Mouse (Mus musculus): ENCODE results near the gene Lmo7. TPM values are rescaled to one million over a fixed set of nuclear protein-coding genes. Genes with fewer than 3 reads are reported as not detected.

Gene Lmo7
- polyA plus RNA-seq (2012; rRNA removed): 47.4 and 164 TPM in 2 replicates

DNA sequence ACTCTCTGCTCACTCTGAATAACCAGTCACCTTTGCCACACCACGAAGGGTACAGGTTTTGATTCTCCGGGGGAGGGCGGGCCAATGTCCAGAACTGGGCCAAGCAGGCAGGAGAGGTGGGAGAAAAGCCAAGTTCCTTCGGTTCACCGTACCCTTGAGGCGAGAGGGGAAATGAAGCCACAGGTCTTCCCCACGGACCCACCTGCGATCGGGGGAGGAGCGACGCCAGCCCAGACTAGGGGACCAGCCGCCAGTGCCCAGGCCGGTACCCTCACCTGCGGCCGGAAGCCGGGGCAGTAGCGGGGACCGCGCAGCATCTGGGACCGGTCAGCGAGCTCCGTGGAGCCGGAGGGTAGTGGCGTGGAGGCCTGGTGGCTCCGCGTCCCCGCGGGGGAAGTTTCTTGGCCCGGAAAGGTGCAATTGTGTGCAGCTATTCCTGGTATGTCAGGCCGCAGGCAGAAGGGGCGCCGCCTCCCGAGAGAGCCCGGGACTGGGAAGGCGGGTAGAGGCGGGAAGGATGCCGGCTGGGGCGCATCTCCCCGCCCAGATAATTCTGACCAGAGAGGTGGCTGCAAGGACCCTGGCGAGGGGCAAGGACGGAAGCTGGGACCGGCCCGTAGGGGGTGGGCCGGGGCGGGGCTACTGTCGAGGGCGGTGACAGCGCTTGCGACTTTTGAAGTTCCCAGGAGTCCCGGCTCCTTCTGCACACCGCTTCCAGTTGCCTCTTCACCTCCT is at the start of gene Lmo7, which contains the start of gene Gm9922:
Gene Lmo7, plus strand, starts transcription at position 721 of the 735 bp plus-strand sequence.
Gene Gm9922, minus strand, starts transcription at position 578 of the 735 bp plus-strand sequence.
- under 1% methylated on average over 51 of the region's 51 CpGs for WGBS
- H3K27me3 ChIP-seq (ENCODE audit: control insufficient read depth, insufficient read depth, low read length): peaks cover 18% of the 10 kb centered on the region
- no peaks in the 10 kb centered on the region for H3K36me3 ChIP-seq (ENCODE audit: control insufficient read depth, insufficient read depth, low read length)
- H3K4me1 ChIP-seq (ENCODE audit: control insufficient read depth, insufficient read depth, insufficient read length, low read length): peaks cover 6% of the 10 kb centered on the region; the same call in 1 of the 2 replicates
- TF ChIP-seq POLR2A (IDR thresholded peaks at IDR 0.05; ENCODE audit: low read depth, low read length) (no peak), CTCF (IDR thresholded peaks at IDR 0.05; ENCODE audit: extremely low read depth, insufficient read length, insufficient replicate concordance, low read depth, low read length) (no peak)
- no peak within 1 kb of the TSS for H3K27ac ChIP-seq (ENCODE audit: insufficient read depth, low read depth, low read length)
- H3K4me3 ChIP-seq (ENCODE audit: low read depth, low read length): peak within 1 kb of the TSS; percentile 78

DNA sequence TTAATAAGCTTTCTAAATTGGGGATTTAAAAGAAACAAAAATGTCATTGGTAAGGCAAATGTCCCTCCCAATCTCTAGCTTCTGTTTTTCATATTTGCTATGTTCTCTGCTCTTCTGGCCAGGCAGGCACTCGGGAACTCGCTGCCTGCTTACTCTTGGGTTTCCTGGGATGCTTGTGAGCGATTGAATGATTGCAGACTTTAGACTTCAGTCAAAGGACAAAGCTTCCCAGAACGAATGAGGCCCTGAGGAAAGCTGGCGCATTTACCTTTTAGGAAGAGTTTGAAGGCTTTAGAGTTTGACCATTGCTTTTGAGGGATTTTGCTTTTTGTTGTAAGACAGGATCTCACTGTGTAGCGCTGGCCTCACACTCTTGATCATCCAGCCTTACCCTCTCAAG is 42.1 kb upstream of the Lmo7 start:
- TF ChIP-seq POLR2A (IDR thresholded peaks at IDR 0.05; ENCODE audit: low read depth, low read length): no peak
- TF ChIP-seq CTCF (IDR thresholded peaks at IDR 0.05; ENCODE audit: extremely low read depth, insufficient read length, insufficient replicate concordance, low read depth, low read length): no peak
- Histone ChIP-seq H3K4me3 (ENCODE audit: low read depth, low read length) (no peak overlapping the region), H3K27ac (ENCODE audit: insufficient read depth, low read depth, low read length) (no peak overlapping the region), H3K36me3 (ENCODE audit: control insufficient read depth, insufficient read depth, low read length) (peaks cover 4% of the 10 kb centered on the region; the same call in 1 of the 2 replicates), H3K4me1 (ENCODE audit: control insufficient read depth, insufficient read depth, insufficient read length, low read length) (no peaks in the 10 kb centered on the region), H3K27me3 (ENCODE audit: control insufficient read depth, insufficient read depth, low read length) (no peaks in the 10 kb centered on the region)
- WGBS: 88% methylated on average over 6 of the region's 6 CpGs

DNA sequence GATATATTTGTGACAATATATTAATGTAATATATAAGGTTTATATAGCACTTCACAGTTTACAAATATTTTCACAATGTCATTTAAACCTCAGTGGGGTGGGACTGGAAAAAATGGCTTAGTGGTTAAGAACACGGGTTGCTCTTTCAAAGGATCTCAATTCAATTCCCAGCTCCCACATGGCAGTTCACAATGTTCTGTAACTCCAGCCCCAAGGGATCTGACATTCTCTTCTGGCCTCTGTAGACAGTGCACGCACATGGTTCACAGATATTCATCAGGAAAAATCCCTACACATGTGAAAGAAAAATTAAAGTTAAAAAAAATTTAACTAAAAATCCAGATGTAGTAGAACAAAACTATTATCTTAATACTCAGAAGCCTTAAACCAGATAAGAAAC is 41.4 kb upstream of the Lmo7 start:
- 88% methylated on average over 2 of the region's 2 CpGs for WGBS

DNA sequence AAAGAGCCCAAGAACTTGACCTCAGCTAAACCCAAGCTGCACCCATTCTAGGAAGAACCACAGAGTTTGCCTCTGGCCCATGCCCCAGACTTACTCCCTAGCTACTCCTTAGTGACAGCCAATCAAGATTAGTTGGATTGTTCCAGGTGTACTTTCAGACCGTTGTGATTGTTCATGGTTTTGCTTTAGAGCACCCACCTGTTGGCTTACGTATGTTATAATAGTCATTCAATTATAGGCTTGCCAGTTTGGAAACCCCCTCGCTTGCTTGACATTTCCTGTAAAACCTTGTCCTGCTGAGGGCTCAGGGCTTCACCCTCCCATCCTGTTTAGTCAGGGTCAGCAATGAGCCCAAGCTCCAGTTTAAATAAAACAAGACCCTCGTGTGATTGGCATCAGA is 25.3 kb upstream of the Lmo7 start:
- H3K36me3 ChIP-seq (ENCODE audit: control insufficient read depth, insufficient read depth, low read length): no peaks in the 10 kb centered on the region
- no peak overlapping the region for H3K4me3 ChIP-seq (ENCODE audit: low read depth, low read length)
- H3K4me1 ChIP-seq (ENCODE audit: control insufficient read depth, insufficient read depth, insufficient read length, low read length): no peaks in the 10 kb centered on the region
- 54% methylated on average over 4 of the region's 4 CpGs for WGBS
- TF ChIP-seq POLR2A (IDR thresholded peaks at IDR 0.05; ENCODE audit: low read depth, low read length): no peak
- TF ChIP-seq CTCF (IDR thresholded peaks at IDR 0.05; ENCODE audit: extremely low read depth, insufficient read length, insufficient replicate concordance, low read depth, low read length): no peak
- no peaks in the 10 kb centered on the region for H3K27me3 ChIP-seq (ENCODE audit: control insufficient read depth, insufficient read depth, low read length)
- no peak overlapping the region for H3K27ac ChIP-seq (ENCODE audit: insufficient read depth, low read depth, low read length)

More for the DNA sequence above, 41.4 kb upstream of the Lmo7 start:
- no peak for TF ChIP-seq CTCF (IDR thresholded peaks at IDR 0.05; ENCODE audit: extremely low read depth, insufficient read length, insufficient replicate concordance, low read depth, low read length)
- no peak for TF ChIP-seq POLR2A (IDR thresholded peaks at IDR 0.05; ENCODE audit: low read depth, low read length)
- Histone ChIP-seq H3K4me1 (ENCODE audit: control insufficient read depth, insufficient read depth, insufficient read length, low read length) (no peaks in the 10 kb centered on the region), H3K4me3 (ENCODE audit: low read depth, low read length) (no peak overlapping the region), H3K36me3 (ENCODE audit: control insufficient read depth, insufficient read depth, low read length) (peaks cover 5% of the 10 kb centered on the region; the same call in 1 of the 2 replicates), H3K27me3 (ENCODE audit: control insufficient read depth, insufficient read depth, low read length) (no peaks in the 10 kb centered on the region), H3K27ac (ENCODE audit: insufficient read depth, low read depth, low read length) (no peak overlapping the region)

DNA sequence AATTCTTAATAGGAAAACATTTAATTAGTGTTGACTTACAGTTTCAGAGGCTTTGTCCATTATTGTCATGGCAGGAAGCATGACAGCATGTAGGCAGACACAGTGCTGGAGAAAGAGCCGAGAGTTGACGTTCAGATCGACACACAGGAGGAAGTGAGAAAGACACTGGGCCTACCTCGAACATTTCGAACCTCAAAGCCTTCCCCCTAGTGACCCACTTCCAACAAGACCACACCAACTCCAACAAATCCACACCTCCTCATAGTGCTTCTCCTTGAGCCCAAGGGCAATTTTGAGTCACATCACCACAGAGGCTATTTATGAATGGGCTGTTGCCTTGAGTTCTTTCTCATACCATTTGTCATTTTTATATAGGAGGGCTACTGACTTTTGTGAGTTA is 22.7 kb upstream of the Lmo7 start:
- TF ChIP-seq POLR2A (IDR thresholded peaks at IDR 0.05; ENCODE audit: low read depth, low read length): no peak
- TF ChIP-seq CTCF (IDR thresholded peaks at IDR 0.05; ENCODE audit: extremely low read depth, insufficient read length, insufficient replicate concordance, low read depth, low read length): no peak
- no peaks in the 10 kb centered on the region for H3K4me1 ChIP-seq (ENCODE audit: control insufficient read depth, insufficient read depth, insufficient read length, low read length)
- no peaks in the 10 kb centered on the region for H3K36me3 ChIP-seq (ENCODE audit: control insufficient read depth, insufficient read depth, low read length)
- H3K27ac ChIP-seq (ENCODE audit: insufficient read depth, low read depth, low read length): no peak overlapping the region
- no peaks in the 10 kb centered on the region for H3K27me3 ChIP-seq (ENCODE audit: control insufficient read depth, insufficient read depth, low read length)
- no peak overlapping the region for H3K4me3 ChIP-seq (ENCODE audit: low read depth, low read length)
- WGBS: 82% methylated on average over 5 of the region's 5 CpGs

DNA sequence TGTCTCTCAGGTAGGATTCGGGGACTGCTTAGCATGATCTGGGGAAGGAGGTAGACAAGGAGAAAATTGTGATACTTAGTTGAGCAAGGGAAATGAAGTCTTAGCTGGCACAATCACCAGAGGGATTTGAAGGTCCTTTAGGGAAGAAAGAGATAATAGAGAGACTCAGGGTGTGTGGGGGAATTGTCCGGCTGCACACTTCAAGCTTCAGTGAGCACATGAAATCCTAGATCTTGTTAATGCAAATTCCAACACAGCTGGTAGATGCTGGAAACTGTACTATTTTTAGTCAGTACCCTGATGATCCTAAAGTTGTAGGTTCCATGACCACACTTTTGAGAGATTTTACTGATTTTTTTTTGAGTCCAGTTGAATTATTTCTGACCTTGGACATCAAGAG is 15.3 kb upstream of the Lmo7 start:
- Histone ChIP-seq H3K4me3 (ENCODE audit: low read depth, low read length) (no peak overlapping the region), H3K27ac (ENCODE audit: insufficient read depth, low read depth, low read length) (no peak overlapping the region), H3K27me3 (ENCODE audit: control insufficient read depth, insufficient read depth, low read length) (no peaks in the 10 kb centered on the region), H3K4me1 (ENCODE audit: control insufficient read depth, insufficient read depth, insufficient read length, low read length) (no peaks in the 10 kb centered on the region), H3K36me3 (ENCODE audit: control insufficient read depth, insufficient read depth, low read length) (no peaks in the 10 kb centered on the region)
- no peak for TF ChIP-seq CTCF (IDR thresholded peaks at IDR 0.05; ENCODE audit: extremely low read depth, insufficient read length, insufficient replicate concordance, low read depth, low read length)
- TF ChIP-seq POLR2A (IDR thresholded peaks at IDR 0.05; ENCODE audit: low read depth, low read length): no peak
- whole genome bisulfite sequencing: 83% methylated on average over 2 of the region's 2 CpGs

DNA sequence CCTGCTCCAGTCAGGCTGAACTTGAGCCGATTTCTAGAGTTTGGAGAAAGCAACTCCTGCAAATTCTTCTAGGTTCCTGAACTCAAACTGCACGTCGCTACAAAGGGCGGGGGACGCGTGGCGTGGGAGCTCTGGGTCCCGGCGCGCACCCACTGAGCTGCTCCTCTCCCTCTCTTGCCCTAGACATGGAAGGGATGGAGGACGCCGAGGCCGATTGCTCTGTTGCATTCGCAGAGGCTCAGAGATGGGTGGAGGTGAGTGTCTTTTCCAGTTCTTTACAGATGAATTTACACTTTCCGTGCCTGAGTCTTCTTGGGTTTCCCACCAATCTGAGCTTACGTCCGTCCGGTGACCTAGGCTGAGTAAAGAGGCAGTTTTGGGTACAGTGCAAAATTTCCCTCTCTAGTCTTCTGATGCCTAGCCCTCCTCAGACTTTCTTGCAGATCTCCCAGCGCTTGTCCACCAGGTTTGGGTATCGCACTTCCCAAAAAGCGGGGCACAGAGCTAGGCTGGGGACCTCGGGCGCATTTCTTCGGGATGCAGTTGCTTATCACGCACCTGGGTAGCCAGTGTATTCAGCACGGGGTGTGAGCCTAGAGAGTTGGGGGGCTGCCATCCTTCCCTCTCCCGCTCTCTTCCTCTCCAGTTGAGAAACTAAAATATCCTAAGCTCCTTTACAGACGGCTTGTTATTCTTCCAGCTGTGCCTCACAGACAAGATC is 375 bp downstream of the Lmo7 start:
- no peak for TF ChIP-seq CTCF (IDR thresholded peaks at IDR 0.05; ENCODE audit: extremely low read depth, insufficient read length, insufficient replicate concordance, low read depth, low read length)
- no peak for TF ChIP-seq POLR2A (IDR thresholded peaks at IDR 0.05; ENCODE audit: low read depth, low read length)
- H3K36me3 ChIP-seq (ENCODE audit: control insufficient read depth, insufficient read depth, low read length): no peaks in the 10 kb centered on the region
- no peak overlapping the region for H3K27ac ChIP-seq (ENCODE audit: insufficient read depth, low read depth, low read length)
- H3K4me1 ChIP-seq (ENCODE audit: control insufficient read depth, insufficient read depth, insufficient read length, low read length): peaks cover 6% of the 10 kb centered on the region; the same call in 1 of the 2 replicates
- 3% methylated on average over 28 of the region's 28 CpGs for WGBS
- H3K4me3 ChIP-seq (ENCODE audit: low read depth, low read length): peak overlapping the region; percentile 78
- peaks cover 18% of the 10 kb centered on the region for H3K27me3 ChIP-seq (ENCODE audit: control insufficient read depth, insufficient read depth, low read length)
